Mouse (Mus musculus) forebrain, embryonic 14.5 days (tissue): ENCODE data around the gene Gpr83. TPM values are rescaled to one million over a fixed set of nuclear protein-coding genes. Genes with fewer than 3 reads are reported as not detected.
A peak's percentile ranks its signal among the peaks of the same experiment; 100 is the strongest.

ENCODE experiments used
- ATAC-seq: fragments of 200-750 bp; cut with Nextera tagmentation; 2 replicates; pipeline ENCODE4 v1.8.0; 2017; ENCODE audit warnings: mild to moderate bottlenecking, moderate library complexity
- DNase-seq: peaks from one replicate; pipeline ENCODE4 v3.0.0-alpha.2; 2015; ENCODE audit warnings: low spot score
- H3K27ac ChIP-seq: fragments of 300-500 bp; sonication (generic); 2 replicates; pipeline ENCODE4 v1.5.1; 2014; ENCODE audit warnings: low read depth, mild to moderate bottlenecking, control low read depth, low read length, moderate library complexity
- H3K27me3 ChIP-seq: fragments of 300-500 bp; sonication (generic); replicated peaks from 2 replicates; pipeline ENCODE4 v1.6.1; 2014; ENCODE audit warnings: low read length, control low read depth, mixed read lengths; ENCODE audit not compliant: control insufficient read depth, insufficient read depth
- H3K36me3 ChIP-seq: fragments of 300-500 bp; sonication (generic); 2 replicates; pipeline ENCODE4 v1.6.1; 2014; ENCODE audit warnings: low read length, control low read depth; ENCODE audit not compliant: control insufficient read depth, insufficient read depth
- H3K4me1 ChIP-seq: fragments of 300-500 bp; sonication (generic); 2 replicates; pipeline ENCODE4 v1.6.1; 2014; ENCODE audit warnings: antibody characterized with exemption, low read length, control low read depth; ENCODE audit not compliant: control insufficient read depth, insufficient read depth
- H3K4me2 ChIP-seq: fragments of 300-500 bp; sonication (generic); 2 replicates; pipeline ENCODE4 v1.6.1; 2014; ENCODE audit warnings: mild to moderate bottlenecking, control low read depth, low read length
- H3K4me3 ChIP-seq: fragments of 300-500 bp; sonication (generic); 2 replicates; pipeline ENCODE4 v1.5.1; 2014; ENCODE audit warnings: low read depth, low read length, control low read depth
- H3K9ac ChIP-seq: fragments of 300-500 bp; sonication (generic); 2 replicates; pipeline ENCODE4 v1.6.1; 2014; ENCODE audit warnings: mild to moderate bottlenecking, low read length, control low read depth, moderate library complexity
- H3K9me3 ChIP-seq: fragments of 300-500 bp; sonication (generic); replicated peaks from 2 replicates; pipeline ENCODE4 v1.6.1; 2016; ENCODE audit warnings: low read length, control low read depth, mixed read lengths; ENCODE audit not compliant: control insufficient read depth
- WGBS: fragments of 180-500 bp; shearing (Covaris S2); extraction: QIAGEN DNeasy Blood & Tissue Kit; methylation state at CpG from one replicate; pipeline ENCODE4 v1.1.7; 2014; 5-methylcytosine and 5-hydroxymethylcytosine counted together
- polyA plus RNA-seq: library from polyadenylated mRNA; unstranded; fragments of >200 nt; fragmentation: Nextera tagmentation; extraction: Ambion mirVana; gene quantifications from 2 replicates; pipeline ENCODE4 v1.2.1, GENCODE M21; 2014

The Gpr83 gene
- polyA plus RNA-seq, 1 experiment from 2014 or later, result 0.72 TPM

DNA sequence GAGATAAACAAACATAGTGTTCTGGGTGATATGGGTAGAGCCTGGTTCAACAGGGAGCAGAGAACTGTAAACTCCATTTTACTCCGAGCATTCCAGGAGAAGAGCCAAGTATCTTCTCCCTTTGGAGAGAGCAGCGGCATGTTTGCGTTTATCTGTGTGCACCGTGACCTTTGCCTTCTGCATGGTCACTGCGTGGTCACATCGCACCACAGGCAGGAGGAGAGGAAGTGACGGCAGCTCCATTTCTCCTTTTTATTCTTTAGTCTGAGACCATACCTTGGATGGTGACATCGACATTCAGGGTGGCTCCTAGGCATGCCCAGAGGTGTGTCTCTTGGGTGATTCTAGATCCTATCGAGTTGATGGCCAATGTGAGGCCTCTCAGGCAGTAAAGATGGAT, 33.4 kb downstream of the Gpr83 start:
- Histone ChIP-seq H3K9ac (no peak overlapping the region), H3K4me1 (no peaks in the 10 kb centered on the region; the same call in none of the 2 replicates), H3K27ac (no peak overlapping the region), H3K4me2 (no peak overlapping the region), H3K27me3 (no peaks in the 10 kb centered on the region), H3K4me3 (no peak overlapping the region), H3K36me3 (no peaks in the 10 kb centered on the region), H3K9me3 (no peaks in the 10 kb centered on the region)
- ATAC-seq, result no peak
- WGBS, result 96% methylated on average over 9 of the region's 9 CpGs
- no peak for DNase-seq

DNA sequence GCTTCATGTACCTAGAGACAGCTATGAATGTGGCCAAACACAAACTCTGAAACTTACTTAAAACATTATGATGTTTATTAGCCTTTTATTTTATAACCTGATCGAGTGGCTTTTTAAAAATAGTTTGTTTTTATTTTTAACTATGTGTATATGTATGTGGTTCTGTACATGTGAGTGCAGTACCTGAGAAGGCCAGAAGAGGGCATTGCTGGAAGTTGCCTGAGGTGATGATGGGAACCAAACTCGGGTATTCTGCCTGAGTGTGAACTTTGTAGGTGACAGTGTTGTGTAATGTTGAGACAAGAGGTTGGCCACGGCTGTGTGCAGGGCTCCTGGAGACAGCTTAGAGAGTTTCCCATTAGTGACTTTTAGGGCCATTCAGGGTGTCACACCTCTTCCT, 34.6 kb downstream of the Gpr83 start:
- WGBS, result 81% methylated on average over 3 of the region's 3 CpGs

DNA sequence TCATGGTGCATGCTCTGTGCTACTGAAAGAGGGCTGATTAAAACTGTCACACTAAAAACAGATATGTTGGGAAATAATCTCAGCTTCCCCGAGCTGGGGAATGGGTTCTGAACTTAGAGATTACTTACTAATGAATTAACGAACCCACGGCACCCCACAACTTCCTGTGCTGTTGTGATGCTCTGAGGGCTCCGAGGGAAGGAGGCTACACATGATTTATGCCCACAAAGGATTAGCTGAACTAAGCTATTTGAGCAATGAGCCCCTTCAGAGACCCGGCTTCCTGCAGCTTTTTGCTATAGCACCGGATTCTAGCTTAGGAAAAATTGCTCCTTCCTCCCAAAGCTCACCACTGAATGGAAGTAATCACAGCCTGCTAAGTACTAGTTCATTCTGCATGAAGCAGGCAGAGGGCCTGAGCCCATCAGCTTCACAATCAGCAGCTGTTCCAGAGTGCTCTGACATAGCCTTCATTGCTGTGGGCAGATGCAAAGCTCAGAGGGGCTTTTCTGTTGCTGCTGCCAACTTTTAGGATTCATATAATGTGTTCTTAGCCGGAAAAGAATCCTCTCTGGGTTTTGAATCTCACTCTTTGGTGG, 35.3 kb downstream of the Gpr83 start:
- Histone ChIP-seq H3K9me3 (no peaks in the 10 kb centered on the region), H3K27ac (no peak overlapping the region; the same call in 1 of the 2 replicates), H3K27me3 (no peaks in the 10 kb centered on the region), H3K36me3 (no peaks in the 10 kb centered on the region), H3K4me1 (no peaks in the 10 kb centered on the region; the same call in none of the 2 replicates), H3K9ac (no peak overlapping the region), H3K4me2 (no peak overlapping the region), H3K4me3 (no peak overlapping the region)
- ATAC-seq (no peak), DNase-seq (no peak)
- WGBS, result 44% methylated on average over 7 of the region's 7 CpGs

More for the DNA sequence above, 34.6 kb downstream of the Gpr83 start:
- no peak overlapping the region for H3K9ac ChIP-seq
- H3K4me1 ChIP-seq, result no peaks in the 10 kb centered on the region; the same call in none of the 2 replicates
- no peak overlapping the region for H3K27ac ChIP-seq
- no peak overlapping the region for H3K4me2 ChIP-seq
- H3K9me3 ChIP-seq, result no peaks in the 10 kb centered on the region
- no peak overlapping the region for H3K4me3 ChIP-seq
- H3K27me3 ChIP-seq, result no peaks in the 10 kb centered on the region
- no peak for DNase-seq
- H3K36me3 ChIP-seq, result no peaks in the 10 kb centered on the region
- ATAC-seq, result no peak

DNA sequence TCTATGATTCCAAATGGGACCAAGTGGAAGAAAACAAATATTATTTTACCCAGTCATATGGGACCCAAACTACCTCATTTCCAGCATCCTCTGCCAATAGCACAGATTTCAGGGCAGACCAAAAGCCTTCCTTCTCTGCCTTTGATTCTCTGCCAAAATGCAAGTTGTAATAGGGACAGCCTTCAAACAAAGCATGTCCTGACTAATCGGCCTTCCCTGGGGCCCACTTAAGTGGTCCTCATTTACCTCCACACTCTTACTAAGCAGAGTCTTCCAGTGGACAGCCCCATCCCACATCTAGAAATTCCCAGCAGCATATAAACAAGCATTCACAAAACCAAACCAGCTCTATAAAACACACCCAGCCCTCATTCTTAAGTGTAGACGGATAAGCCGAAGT, 37.1 kb downstream of the Gpr83 start:
- H3K36me3 ChIP-seq, result no peaks in the 10 kb centered on the region
- no peak overlapping the region for H3K27ac ChIP-seq
- no peak for ATAC-seq
- no peaks in the 10 kb centered on the region for H3K9me3 ChIP-seq
- no peak overlapping the region for H3K9ac ChIP-seq
- H3K27me3 ChIP-seq, result no peaks in the 10 kb centered on the region
- H3K4me3 ChIP-seq, result no peak overlapping the region
- H3K4me2 ChIP-seq, result no peak overlapping the region
- 52% methylated on average over 3 of the region's 3 CpGs for WGBS
- H3K4me1 ChIP-seq, result no peaks in the 10 kb centered on the region; the same call in none of the 2 replicates
- peak; percentile 47 for DNase-seq

DNA sequence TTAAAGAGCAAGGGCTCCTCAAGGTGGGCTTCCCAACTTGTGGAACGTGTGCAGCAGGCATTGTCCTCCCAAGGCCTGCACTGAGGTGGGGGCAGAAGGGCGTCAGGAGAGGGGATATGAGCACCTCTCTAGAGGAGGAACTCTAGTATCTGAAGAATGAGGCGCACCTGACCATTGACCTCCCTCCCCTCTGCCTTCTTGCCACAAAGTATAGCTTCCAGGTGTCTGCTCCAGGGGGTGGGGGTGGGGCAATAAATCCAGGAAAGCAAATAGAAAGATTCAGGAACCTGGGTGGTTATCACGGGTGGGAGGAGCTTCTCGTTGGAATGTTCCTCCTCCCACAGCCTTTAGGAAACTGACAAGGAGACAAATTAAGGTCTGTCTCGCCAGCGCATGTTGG, 41.7 kb downstream of the Gpr83 start:
- Histone ChIP-seq H3K27me3 (no peaks in the 10 kb centered on the region), H3K4me3 (no peak overlapping the region), H3K4me1 (no peaks in the 10 kb centered on the region; the same call in 1 of the 2 replicates), H3K9ac (no peak overlapping the region), H3K4me2 (no peak overlapping the region), H3K9me3 (no peaks in the 10 kb centered on the region), H3K27ac (no peak overlapping the region), H3K36me3 (no peaks in the 10 kb centered on the region)
- 87% methylated on average over 7 of the region's 7 CpGs for WGBS
- ATAC-seq, result no peak
- DNase-seq, result no peak

DNA sequence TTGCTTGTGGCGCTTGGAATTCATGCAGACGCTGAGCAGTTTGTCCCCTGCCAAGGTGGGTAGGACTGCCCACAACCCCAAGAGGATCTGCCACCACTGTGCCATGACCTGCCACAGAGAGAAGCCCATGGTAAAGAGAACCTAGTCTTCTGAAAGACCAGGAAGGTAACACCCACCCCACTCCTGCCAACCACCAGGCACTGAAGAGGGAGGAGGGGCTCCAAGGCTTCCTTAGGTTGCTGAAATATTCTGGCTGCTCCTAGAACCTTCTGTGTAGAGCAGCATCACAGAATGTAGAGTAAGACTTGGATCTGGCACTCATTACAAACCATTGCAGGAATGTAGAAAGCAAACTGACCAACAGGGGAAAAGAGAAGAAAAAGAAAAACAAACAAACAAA, 42.4 kb downstream of the Gpr83 start:
- Histone ChIP-seq H3K4me3 (no peak overlapping the region), H3K4me2 (no peak overlapping the region), H3K27me3 (no peaks in the 10 kb centered on the region), H3K4me1 (no peaks in the 10 kb centered on the region), H3K36me3 (no peaks in the 10 kb centered on the region), H3K9me3 (no peaks in the 10 kb centered on the region), H3K27ac (no peak overlapping the region), H3K9ac (no peak overlapping the region)
- DNase-seq (no peak), ATAC-seq (no peak)
- WGBS, result 100% methylated on average over 2 of the region's 2 CpGs

DNA sequence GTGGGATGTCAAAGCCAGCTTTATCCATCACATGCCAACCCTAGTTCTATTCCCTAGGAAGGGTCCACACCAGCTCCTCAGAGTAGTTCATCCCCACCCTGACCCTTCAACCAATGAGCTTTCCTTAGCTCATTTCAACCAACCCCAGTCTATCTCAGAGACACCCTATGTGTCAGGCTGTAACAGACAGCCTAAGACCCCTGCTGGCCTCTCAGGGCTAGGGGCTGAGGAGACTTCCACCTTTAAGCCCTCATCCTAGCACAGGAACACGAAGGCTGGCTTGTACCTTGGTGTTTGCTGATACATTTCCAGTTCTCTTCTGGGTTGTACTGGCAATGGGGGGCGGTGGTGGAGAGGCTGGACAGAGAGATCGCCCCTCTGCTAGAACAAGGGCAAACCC, 43.0 kb downstream of the Gpr83 start:
- DNase-seq (no peak), ATAC-seq (no peak)
- H3K4me3 ChIP-seq, result no peak overlapping the region
- no peak overlapping the region for H3K27ac ChIP-seq
- H3K4me2 ChIP-seq, result no peak overlapping the region
- H3K27me3 ChIP-seq, result no peaks in the 10 kb centered on the region
- H3K36me3 ChIP-seq, result no peaks in the 10 kb centered on the region
- 92% methylated on average over 3 of the region's 3 CpGs for WGBS
- no peaks in the 10 kb centered on the region for H3K4me1 ChIP-seq
- H3K9me3 ChIP-seq, result no peaks in the 10 kb centered on the region
- no peak overlapping the region for H3K9ac ChIP-seq

DNA sequence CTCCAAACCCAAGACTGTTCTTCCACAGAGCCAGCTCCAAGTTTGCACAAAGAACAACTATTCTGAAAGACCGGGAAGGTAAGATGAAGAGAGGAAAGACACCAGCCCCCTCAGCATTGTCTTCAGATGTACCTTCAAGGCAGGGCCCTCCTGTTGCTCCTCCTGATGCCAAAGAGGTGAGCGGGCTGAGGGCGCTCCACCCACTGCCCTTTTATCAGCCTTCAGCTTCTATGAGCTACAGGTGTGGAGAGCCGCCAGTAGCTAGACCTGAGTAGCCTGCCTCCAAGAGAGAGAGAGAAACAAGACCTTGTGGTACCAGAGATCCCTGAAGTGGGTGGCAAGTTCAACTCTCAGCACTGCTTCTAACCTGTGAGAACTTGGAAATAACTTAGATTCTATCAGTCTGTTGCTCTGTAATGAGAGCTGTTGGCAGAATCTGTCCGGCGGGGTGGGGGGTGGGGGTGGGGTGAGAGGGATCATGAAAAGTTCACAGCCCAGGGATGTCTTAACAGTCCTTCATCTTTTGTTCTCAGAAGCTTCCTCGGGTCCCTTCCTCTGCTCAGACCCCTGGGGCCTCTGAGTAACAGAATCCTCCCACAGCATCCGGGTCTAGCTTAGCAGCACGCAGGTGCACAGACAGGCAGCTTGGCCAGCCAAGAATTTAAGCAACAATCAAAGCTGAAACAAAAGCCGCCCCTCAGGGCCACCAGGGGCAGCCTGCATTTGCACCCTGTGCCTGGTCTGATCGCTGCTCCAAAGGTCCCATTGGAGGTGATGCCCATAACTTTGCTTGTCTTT, 43.8 kb downstream of the Gpr83 start, which contains the start of gene Izumo1r:
Gene Izumo1r, minus strand, starts transcription at position 369 of the 798 bp plus-strand sequence.
- Histone ChIP-seq H3K9ac (no peak within 1 kb of the TSS), H3K36me3 (no peaks in the 10 kb centered on the region), H3K9me3 (no peaks in the 10 kb centered on the region), H3K4me2 (no peak within 1 kb of the TSS), H3K4me3 (no peak within 1 kb of the TSS), H3K27me3 (no peaks in the 10 kb centered on the region), H3K27ac (no peak within 1 kb of the TSS), H3K4me1 (no peaks in the 10 kb centered on the region)
- WGBS, result 38% methylated on average over 11 of the region's 11 CpGs
- DNase-seq, result no peak
- no peak for ATAC-seq
